Mouse (Mus musculus) cortical plate, adult 2 months (tissue): ENCODE data around the gene Shisa7.

ENCODE experiments used
- CTCF ChIP-seq: fragments of 200-500 bp; IDR thresholded peaks from 2 replicates; pipeline ENCODE4 v1.5.1; 2011; ENCODE audit warnings: mild to moderate bottlenecking, control low read depth, low read length; ENCODE audit not compliant: insufficient read depth; ENCODE audit errors: extremely low read depth
- POLR2A ChIP-seq: fragments of 200-500 bp; IDR thresholded peaks from 2 replicates; pipeline ENCODE4 v1.6.1; 2011; ENCODE audit warnings: mild to moderate bottlenecking, low read length, control low read depth; ENCODE audit not compliant: insufficient read depth; ENCODE audit errors: extremely low read depth

DNA sequence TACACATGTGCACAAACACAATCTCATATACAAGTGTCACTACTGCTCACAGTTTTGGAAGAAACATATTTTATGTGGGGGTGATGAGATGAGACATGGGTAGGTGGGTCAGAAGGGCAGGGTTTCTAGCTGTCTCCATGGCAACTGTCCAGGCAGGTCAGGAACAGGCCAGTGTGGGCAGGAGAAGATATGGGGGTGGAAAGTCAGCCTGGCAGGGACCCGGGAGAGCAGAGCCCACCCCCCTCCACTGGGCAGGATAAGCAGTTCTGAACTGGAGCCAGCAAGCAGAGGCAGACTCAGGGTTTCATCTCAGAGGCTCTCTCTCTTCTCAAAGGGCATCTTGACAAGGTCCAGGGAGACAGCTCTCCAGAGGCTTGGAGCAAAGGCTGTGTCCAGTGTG is 6.9 kb downstream of the Shisa7 start:
- no peak for TF ChIP-seq CTCF
- no peak for TF ChIP-seq POLR2A
